Mouse (Mus musculus) left cerebral cortex, adult 18-20 months (tissue): ENCODE data around the gene Fhad1. TPM values are rescaled to one million over a fixed set of nuclear protein-coding genes. Genes with fewer than 3 reads are reported as not detected.
"Not testable (repeated sequence)": the region's sequence is repeated elsewhere in the genome, so short reads cannot be mapped to it uniquely, and the experiment has no call there.

Experiments used
- DNase-seq, 2 experiments: peaks; one replicate each; pipeline ENCODE4 v3.0.0; 2021 to 2022; ENCODE audit warnings: low spot score in 2 of 2, mixed read lengths in 1 of 2
- long read RNA-seq, 2 experiments: library from polyadenylated mRNA; stranded (forward); transcript quantifications; one replicate each; pipeline ENCODE4 v2.0.0; 2021
- total RNA-seq, 2 experiments: library from RNA; stranded (reverse); gene quantifications; 2 replicates each; pipeline ENCODE4 v1.2.3; 2021

The Fhad1 gene
- total RNA-seq = 1 to 10 TPM; 7.4 to 9.1 TPM
- long read RNA-seq, experiment 1, partial matches to known transcripts = 2 of 11 reads
- long read RNA-seq, experiment 1, other reads (novel, unspliced or antisense) = 8 of 11 reads
- long read RNA-seq, experiment 2, partial matches to known transcripts = 6 of 12 reads
- long read RNA-seq, experiment 2, other reads (novel, unspliced or antisense) = 4 of 12 reads

GRCm38 (mm10) chr4:142014659-142015608 lies at the start of gene Fhad1:
Gene Fhad1 (minus strand): TSS chr4:142015082.
- peak; percentile 42 to 60 for DNase-seq

GRCm38 (mm10) chr4:142063057-142063534 lies 48.2 kb upstream of the Fhad1 start:
- DNase-seq = no peak

- no peak for DNase-seq
Observed at GRCm38 (mm10) chr4:142061485-142062240, 46.8 kb upstream of the Fhad1 start.

- no peak for DNase-seq
Observed at GRCm38 (mm10) chr4:142060455-142061378, 45.8 kb upstream of the Fhad1 start.

- no peak for DNase-seq
Observed at GRCm38 (mm10) chr4:142059841-142060193, 44.9 kb upstream of the Fhad1 start.

GRCm38 (mm10) chr4:142059113-142059840 lies 44.4 kb upstream of the Fhad1 start:
- no peak for DNase-seq

GRCm38 (mm10) chr4:142057529-142058216 lies 42.8 kb upstream of the Fhad1 start:
- peak in 1 of 2 experiments; percentile 24 for DNase-seq

GRCm38 (mm10) chr4:142055600-142055999 lies 40.7 kb upstream of the Fhad1 start:
- no peak for DNase-seq

GRCm38 (mm10) chr4:142054580-142054979 lies 39.7 kb upstream of the Fhad1 start:
- no peak for DNase-seq

GRCm38 (mm10) chr4:142053661-142054448 lies 39.0 kb upstream of the Fhad1 start:
- DNase-seq = no peak

GRCm38 (mm10) chr4:142053261-142053660 lies 38.4 kb upstream of the Fhad1 start:
- no peak for DNase-seq

- no peak for DNase-seq
Observed at GRCm38 (mm10) chr4:142052391-142053132, 37.7 kb upstream of the Fhad1 start.

GRCm38 (mm10) chr4:142051883-142052282 lies 37.0 kb upstream of the Fhad1 start:
- not testable (repeated sequence) for DNase-seq

GRCm38 (mm10) chr4:142049963-142050362 lies 35.1 kb upstream of the Fhad1 start:
- DNase-seq = no peak

GRCm38 (mm10) chr4:142048391-142048790 lies 33.5 kb upstream of the Fhad1 start:
- DNase-seq = no peak

GRCm38 (mm10) chr4:142047005-142047404 lies 32.1 kb upstream of the Fhad1 start:
- DNase-seq = no peak

- DNase-seq = no peak
Observed at GRCm38 (mm10) chr4:142046496-142046895, 31.6 kb upstream of the Fhad1 start.
